Mouse (Mus musculus) forebrain, embryonic 16.5 days (tissue): Measurements from ENCODE around the gene Kcnb1. TPM values are rescaled to one million over a fixed set of nuclear protein-coding genes. Genes with fewer than 3 reads are reported as not detected.

Source experiments
- polyA plus RNA-seq: library from polyadenylated mRNA; unstranded; fragments of >200 nt; fragmentation: Nextera tagmentation; extraction: Ambion mirVana; gene quantifications from 2 replicates; pipeline ENCODE4 v1.2.1, GENCODE M21; 2015

Gene Kcnb1
- polyA plus RNA-seq, 1 experiment from 2014 or later = 3.2 TPM

Other genes with a start within 250 kb of the Kcnb1 start
- gene Stau1, start 193.9 kb downstream of the Kcnb1 start, polyA plus RNA-seq = 131 and 145 TPM in 2 replicates
- gene Ddx27, start 175.0 kb downstream of the Kcnb1 start, polyA plus RNA-seq = 41.0 and 45.0 TPM in 2 replicates
- 8.9 and 9.0 TPM in 2 replicates for gene Znfx1, start 127.1 kb downstream of the Kcnb1 start, polyA plus RNA-seq
- gene Ptgis, start 50.4 kb upstream of the Kcnb1 start, polyA plus RNA-seq = 3.1 and 3.5 TPM in 2 replicates
- 9.9 and 12.5 TPM in 2 replicates for gene B4galt5, start 159.0 kb upstream of the Kcnb1 start, polyA plus RNA-seq
- 21.1 and 24.0 TPM in 2 replicates for gene Slc9a8, start 231.6 kb upstream of the Kcnb1 start, polyA plus RNA-seq